Mouse (Mus musculus) cerebellum, adult 2 months (tissue): Measurements from ENCODE around the gene Pcgf3.

Experiments used
- CTCF ChIP-seq: fragments of 200-500 bp; IDR thresholded peaks from 2 replicates; pipeline ENCODE4 v1.5.1; 2011; ENCODE audit warnings: low read depth, mild to moderate bottlenecking, control low read depth, low read length, moderate library complexity, borderline replicate concordance; ENCODE audit not compliant: insufficient read depth
- POLR2A ChIP-seq: fragments of 200-500 bp; IDR thresholded peaks from 2 replicates; pipeline ENCODE4 v1.6.1; 2011; ENCODE audit warnings: low read length, control low read depth, borderline replicate concordance; ENCODE audit not compliant: insufficient read depth

DNA sequence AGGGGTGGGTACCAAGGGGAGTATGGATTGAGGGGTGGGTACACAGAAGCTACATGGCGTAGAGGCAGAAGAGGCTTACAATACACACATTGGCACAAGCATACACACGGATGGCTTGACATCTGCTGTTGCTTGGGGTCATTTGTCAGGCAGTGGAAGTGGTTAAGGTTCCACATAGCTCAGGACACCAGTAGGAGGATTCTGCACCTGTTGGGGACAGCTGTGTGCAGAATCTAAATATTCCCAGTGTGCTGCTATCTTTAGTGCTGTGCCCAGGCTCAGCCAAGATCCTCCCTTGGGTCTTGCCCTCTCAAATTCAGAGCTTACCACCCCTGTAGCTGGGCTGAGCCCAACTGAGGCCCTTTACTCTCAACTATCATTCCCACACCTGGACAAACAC lies 24.9 kb upstream of the Pcgf3 start:
- TF ChIP-seq CTCF: no peak
- no peak for TF ChIP-seq POLR2A
